Mouse (Mus musculus): ENCODE data around the gene Itpk1.

The Itpk1 gene

DNA sequence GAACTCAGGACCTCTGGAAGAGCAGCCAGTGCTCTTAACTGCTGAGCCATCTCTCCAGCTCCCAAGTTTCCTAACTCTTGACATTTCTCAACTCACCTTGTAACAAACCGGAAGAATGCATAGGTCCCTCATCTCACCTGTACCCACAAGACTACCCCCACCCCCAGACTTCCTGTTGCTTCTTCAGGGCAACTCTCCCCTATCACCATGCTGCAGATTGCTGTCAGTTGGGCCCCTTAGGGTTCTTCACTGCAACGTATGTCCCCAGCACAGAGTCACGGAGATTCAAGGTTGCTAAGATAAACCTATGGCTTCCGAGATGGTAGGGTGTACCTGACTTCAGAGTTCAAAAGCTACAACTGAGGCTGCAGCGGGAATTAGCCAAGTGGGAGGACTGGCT is 77.2 kb downstream of the Itpk1 start:
- DNase-seq (ENCODE audit: low read depth, low spot score), result no peak

DNA sequence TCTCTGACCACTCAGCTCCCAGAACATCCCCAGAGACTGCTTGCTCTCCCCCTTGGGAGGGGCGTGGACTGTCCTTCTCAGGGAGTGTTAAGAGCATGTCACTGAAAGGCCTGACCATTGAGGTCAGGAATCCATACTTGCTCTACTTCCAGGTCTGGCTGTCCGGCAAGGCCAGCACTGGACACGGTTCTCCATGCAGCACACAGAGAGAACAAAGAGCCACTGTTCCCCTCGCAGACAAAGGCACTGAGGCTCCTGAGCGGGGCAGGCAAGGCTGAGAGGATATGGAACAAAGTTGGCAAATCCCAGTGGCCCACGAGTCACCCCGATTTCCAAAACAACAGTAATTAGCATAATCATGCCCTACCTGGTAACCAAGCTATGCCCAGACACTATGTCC is 77.9 kb downstream of the Itpk1 start:
- DNase-seq (ENCODE audit: low read depth, low spot score), result no peak

DNA sequence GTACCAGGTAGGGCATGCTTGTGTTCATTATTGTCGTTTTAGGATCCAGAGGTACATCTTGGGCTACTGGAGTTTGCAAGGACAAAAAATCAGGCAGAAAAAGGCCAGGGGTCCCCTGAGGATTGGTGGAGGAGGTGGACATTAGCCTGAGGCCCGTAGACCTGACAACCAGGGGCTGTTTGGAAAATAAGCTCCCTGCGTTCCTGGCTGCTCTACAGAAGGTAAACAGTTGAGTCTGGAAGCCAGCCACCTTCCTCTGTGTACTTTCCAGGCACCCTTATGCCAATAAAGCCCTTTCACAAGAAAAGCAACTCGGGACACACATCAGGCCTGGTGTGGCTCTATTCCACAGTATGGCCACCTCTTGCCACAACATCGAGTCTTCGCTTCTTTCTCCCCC is 79.0 kb downstream of the Itpk1 start:
- no peak for DNase-seq (ENCODE audit: low read depth, low spot score)

DNA sequence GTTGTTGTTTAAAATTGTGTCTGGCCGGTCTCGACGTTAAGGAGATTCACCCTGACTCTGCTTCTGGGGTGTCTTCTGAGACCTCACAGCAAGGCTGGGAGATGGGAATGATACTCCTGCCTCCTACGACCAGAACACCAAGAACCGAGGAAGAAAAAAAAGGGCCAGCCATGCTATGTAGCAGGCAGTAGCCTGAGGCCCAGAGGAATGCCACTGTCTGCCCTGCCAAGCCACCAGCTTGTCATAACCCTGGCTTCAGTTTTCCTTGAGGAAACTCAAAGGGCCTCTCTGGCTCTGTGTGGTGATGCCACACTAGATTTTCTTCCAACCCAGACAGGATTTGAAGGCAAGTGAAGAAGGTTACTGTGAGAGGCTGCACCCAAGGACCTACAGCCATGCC is 79.6 kb downstream of the Itpk1 start:
- no peak for DNase-seq (ENCODE audit: low read depth, low spot score)

DNA sequence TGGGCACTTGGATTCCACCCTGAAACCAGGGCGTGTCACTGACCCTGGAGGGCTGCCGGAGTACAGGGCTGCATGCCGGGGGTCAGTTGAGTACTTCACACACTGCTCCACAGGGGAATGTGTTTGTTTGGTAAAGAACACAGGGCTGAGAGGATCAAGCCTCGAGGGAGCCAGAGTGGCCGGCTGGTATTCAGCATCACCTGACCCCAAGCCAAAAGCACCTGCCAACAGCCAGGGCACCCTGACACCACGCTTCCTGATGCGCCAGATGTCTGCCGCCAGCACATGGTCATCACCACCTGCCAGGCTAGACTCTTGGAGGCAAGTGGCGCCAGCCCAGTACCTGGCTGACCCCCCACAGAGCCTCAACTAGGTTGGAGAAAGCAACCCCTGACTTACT is 80.9 kb downstream of the Itpk1 start:
- no peak for DNase-seq (ENCODE audit: low read depth, low spot score)

DNA sequence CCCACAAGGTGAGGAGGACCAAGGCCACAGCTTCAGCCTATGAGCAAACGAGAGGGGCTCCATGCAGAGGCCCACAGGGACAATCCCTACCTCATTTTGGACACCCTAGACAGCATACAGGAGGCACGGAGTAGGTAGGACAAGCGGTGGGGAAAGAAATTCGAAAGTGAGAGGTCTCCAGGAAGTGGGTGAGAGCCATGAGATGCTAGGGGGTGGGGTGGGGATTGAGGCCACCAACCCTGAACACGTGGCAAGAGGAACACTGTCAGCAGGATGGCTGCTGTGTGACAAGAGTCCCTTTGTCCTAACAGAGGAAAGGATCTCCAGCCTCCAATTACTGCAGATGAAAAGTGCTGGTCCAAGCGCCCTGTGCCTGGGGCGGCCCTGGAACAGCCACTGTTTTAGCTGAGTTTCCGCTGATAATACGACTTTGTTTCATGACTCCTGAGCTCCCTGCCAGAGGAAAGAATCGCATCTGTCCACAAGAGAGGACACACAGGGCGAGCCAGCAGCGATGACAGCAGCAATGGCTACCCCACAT is 82.4 kb downstream of the Itpk1 start:
- no peak for DNase-seq (ENCODE audit: low read depth, low spot score)

DNA sequence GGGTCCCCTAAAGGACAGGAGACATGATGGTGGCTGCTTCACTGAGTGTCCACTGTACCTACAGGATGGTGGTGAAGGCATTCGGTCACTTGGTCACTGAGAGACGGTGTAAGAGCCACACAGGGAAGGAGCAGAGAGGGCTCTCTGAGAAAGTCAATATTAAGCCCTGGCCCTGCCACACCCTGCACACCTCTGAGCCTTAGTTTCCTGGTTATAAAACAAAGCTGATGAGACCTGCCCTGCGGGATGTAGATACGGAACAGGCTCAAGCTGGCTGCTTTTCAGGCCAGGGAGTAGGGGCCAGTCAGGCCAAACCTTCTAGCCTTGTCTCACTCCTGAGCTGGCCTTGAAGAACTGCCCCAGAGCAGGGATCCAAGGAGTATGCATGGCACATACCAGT is 82.9 kb downstream of the Itpk1 start:
- DNase-seq (ENCODE audit: low read depth, low spot score), result no peak

DNA sequence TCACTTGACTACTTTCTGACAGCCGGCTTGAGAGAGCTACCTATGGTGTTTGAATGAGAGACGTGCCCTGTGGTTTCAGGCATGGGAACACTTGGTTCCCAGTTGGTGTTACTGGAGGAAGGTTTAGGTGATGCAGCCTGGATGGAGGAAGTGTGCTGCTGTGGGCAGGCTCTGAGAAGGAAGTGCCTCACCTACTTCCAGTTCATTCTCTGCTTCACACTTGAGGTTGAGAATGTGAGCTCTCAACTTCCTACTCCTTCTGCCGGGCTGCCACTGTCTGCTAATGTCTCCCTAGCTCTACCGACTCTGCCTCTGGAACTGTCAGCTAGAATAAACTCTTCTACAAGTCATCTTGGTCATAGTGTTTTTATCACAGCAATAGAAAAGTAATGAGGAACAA is 83.5 kb downstream of the Itpk1 start:
- DNase-seq (ENCODE audit: low read depth, low spot score), result no peak

DNA sequence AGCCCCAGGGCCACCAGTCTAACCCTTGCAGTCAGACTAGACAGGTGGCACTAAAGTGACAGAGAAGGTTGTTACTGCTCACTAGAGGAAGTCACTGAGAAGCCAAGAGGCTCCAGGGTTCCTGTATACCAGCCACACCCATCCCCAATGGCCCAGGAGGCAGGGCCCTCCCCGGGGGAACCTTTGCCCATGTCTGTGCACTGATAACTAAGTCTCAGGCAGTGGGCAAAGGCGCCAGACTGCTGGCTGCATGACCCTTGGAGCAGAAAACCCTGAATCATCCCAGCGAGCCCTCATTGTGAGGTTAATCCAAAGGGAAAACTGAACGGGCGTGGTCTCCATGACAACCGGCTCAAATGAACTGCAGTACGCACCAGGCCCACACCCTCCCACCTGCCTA is 84.8 kb downstream of the Itpk1 start:
- peak; percentile 55 for DNase-seq (ENCODE audit: low read depth, low spot score)

DNA sequence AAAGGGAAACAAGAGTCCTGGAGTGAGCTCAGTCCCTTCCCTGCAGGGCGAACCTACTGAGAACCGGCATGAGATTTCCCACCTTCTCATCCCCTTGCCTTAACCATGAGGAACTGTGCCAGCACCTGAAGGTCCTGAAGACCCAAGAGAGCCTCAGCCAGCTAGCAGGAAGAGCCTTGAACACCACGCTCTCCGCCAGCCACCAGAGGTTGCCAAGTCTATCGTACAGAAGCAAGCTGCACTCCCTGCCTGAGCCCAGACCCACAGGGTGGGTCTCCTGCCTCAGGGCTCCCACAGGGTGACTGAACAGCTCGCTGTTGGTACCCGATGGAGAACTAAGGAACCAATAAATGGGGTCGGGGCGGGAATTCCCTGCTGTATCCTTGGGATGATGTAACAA is 86.6 kb downstream of the Itpk1 start:
- DNase-seq (ENCODE audit: low read depth, low spot score), result peak; percentile 41

DNA sequence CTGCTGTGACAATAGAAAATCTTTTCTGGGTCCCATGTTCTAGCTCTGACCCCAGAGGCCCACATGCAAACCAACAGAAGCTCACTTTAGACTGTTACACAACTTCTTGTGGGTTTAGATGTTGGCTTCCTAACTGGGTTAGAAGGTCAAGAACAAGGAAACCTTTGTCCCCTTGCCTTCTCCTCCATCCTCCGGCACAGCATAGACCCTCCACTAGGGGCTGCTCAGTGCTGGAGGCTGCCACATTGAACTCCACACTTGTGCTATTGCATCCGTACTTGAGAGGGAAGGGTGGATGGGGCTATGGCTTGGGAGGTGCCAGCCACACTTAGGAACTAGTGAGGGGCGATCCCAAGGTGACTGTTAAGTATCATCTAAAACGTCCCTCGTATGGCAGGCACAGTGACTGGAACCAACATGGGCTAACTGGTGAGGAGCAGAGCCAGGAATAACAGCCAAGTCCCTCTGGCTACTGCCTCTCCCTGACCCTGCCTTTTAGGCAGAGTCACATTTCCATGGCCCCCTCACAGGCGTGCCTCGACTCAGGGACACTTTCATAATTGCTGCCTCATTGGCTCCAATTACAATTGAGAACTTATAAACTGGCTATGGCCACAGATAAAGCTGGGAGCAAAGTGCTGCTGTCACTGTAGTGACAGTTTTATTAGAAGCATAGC is 87.7 kb downstream of the Itpk1 start:
- DNase-seq (ENCODE audit: low read depth, low spot score), result peak; percentile 39

DNA sequence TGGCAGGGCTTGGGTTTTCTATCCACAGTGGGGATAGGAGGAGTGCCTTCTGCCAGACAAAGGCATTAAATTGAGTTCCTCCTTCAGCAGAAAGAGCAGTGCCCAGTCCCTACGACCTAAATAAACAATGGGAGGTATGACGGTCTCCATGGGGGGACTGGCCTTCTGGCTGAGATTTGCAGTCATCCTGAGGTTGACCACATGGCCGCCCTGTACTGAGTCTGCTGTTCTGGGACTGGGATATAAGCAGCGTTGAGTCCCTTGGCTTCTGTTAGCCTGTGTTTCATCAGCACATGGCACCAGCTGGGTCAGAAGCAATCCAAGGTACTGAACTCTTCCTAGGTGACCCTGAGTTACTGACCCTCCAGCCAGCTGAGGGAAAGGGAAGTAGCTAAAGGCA is 88.5 kb downstream of the Itpk1 start:
- no peak for DNase-seq (ENCODE audit: low read depth, low spot score)

DNA sequence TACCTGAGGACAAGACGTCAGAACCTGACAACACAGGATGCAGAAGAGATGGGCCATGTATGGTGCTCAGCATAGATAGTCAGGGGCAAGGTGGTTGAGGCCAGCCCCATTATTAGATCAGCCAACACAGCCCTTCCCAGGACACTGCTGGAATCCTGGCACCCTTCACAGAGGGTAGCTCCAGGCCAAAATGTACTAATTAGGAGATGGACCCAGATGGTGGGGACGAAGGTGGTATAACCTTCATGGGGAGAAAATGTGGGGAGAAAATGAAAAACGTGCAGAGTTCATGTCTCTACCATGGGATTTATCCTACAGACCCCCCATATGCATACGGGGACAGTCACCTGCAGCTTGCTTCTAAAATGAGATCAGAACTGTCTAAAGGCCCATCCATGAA is 91.3 kb downstream of the Itpk1 start:
- no peak for DNase-seq (ENCODE audit: low read depth, low spot score)

DNA sequence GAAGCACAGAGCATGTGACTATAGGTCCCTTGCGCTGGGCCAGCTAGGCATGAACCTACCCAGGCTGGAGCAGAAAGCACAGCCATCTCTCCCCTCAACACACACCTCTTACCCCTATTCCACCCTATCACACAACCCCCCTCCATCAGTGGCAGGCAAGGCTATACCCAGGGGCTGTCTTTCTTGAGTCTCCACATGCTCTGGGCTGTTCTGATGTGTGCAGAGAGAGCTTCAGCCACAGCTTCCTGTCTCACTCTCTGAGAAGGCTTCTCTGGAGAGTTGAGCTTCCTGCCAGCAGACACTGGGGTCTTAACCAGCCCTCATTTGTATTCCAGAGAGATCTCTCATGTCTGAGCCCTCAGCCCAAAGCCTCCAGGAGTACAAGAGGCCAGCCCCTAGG is 92.3 kb downstream of the Itpk1 start:
- no peak for DNase-seq (ENCODE audit: low read depth, low spot score)

DNA sequence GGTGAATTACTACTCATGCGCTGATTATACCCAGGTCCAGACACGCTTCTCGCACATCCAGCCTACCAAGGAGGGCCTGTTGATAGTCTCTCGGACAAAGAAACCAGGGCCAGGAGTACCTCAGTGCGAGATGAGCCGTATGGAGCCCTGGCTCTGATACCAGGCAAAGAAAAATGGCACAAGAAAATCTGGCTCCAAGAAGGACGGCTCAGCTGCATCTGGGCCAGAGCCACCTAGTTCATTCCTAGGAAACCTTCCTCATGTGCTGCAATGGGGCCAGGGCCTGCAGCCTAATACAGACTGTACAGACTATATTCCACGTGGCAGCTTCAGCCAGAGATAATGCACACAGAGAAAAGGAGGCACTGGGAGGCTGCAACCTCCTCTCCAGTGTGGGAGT is 93.8 kb downstream of the Itpk1 start:
- DNase-seq (ENCODE audit: low read depth, low spot score), result no peak

DNA sequence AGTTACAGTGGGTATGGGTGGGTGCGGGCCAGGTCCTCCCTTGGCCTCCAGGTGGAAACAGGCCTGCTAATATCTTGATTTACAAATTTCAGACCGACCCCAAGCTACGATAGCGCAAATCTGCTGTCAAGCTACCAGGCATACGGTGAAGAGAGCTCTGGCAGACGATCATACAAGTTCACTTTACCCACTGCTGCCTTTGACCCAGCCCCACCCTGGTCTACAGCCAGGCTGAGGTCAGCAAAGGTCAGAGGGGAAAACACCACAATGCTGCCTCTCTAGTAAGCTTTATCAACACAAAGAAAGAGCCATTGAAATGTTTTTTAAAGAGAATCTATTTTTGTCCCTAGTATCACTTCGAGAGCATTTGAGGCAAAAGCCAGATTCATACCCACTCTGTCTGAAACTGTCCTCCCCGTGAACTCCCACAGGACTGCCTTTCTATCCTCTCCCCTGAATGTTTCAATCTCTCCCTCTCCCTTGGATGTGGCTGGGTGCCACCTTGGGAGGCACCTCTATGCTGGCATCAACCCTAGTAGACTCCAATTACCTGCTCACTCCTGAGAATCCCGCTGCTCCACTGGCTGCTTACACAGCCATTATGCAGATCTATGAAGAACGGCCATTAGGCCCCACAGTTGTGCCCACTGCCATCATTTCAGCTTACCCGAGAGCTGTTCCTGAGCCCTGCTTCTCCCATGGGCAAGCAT is 96.8 kb downstream of the Itpk1 start:
- DNase-seq (ENCODE audit: low read depth, low spot score), result no peak

DNA sequence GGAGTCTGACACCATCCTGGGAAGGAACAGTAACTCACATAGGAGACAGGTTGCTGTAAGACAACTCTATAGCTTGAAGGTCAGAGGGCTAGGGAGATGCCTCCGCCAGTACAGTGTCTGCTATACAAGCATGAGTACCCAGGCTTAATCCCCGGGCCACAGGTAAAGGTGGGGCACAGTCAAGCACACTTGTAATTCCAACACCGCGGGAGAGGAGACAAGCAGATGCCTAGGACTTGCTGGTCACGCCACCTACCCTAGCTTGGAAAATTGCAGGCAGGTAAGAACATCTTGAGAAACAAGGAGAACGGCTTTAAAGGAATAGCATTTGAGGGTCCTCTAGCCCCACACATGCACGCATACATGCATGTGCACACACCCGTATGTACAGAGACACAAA is 97.7 kb downstream of the Itpk1 start:
- peak; percentile 30 for DNase-seq (ENCODE audit: low read depth, low spot score)

DNA sequence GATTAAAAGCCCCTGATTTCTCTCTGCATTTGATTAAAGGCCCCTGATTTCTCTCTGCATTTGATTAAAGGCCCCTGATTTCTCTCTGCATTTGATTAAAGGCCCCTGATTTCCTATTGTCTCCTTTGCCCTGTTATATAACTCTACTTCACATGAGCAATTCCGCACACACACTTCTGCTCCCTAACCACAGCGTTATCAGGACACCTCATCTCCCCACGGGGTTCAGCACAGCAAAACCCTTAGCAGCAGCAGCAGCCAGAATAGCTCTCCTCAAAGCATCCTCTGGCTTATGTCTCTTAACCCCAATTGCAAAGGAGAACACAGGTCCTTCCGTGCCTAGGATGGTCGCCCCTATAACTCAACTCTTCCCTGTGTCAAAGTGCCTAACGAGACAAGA is 99.1 kb downstream of the Itpk1 start:
- no peak for DNase-seq (ENCODE audit: low read depth, low spot score)

DNA sequence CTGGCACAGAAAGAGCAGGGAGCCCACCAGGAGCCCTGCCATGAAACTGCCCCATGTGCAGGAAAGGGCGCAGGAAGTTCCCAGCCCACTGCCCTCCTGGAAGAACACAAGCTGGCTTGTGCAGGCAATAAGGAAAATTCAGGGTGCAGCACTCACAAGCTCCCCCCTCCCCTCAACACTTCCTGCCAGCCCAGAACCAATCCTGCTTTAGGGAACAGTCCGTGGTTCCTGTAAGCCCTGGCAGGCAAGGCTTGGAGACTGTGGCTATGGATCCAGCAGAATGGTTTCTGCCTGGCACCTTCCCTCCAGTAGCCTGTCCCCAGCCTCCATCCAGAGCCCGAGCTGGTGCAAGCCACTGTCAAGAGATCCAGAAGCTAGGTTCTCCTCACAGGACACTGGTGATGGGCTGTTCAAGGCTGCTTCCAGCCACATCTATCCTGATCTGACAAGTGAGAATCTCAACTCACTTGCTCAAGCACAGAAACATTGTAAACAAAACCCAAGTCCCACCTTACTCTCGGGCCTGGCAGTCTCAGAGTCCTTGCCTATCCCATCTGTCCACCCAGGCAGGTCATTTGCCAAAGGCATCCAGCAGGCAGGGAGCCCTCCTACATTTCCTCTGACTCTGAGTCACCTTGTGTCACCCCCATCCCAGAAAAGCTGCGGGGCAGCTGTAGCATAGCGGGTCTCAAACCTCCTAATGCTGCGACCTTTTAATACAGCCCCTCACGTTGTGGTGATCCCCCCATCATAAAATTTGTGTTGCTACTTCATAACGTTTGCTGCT is 102.3 kb downstream of the Itpk1 start:
- DNase-seq (ENCODE audit: low read depth, low spot score), result no peak

DNA sequence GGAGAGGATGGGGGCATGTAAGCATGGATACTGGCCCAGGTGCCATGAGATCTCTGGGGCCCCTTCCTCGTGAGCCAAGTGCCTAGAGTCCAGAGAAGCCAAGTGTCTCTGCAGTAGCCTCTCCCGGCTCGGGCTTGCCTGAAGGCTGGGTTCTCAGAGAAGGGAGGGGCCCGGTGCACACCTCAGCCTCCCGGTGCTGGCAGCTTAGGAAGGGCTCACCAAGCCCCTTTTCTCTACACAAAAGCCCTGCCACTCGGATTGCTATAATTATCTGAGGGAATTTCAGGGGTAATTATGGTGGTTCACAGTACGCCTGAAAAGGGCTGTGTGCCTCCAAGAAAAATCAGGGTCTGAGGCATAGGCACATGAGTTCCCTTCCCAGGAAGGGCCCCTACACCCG is 102.9 kb downstream of the Itpk1 start:
- DNase-seq (ENCODE audit: low read depth, low spot score), result no peak

DNA sequence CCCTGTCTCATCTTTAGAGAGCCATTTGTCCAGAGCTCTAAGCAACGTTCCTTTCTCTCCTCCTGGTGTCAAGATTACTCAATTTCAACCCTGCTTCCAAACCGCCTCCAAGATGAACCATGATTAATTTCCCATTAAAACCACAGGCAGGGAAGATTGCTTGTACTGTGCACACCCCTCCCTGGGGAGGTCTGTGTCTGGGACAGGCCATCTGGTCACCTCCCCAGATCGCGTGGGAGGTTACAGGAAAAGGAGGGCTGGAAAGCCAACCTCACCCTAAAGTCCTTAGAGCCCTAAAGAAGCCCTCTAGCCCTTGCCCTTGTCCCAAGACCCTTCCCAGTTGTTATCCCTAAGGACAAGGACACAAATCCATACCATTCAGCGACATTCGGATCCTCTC is 104.4 kb downstream of the Itpk1 start:
- DNase-seq (ENCODE audit: low read depth, low spot score), result no peak

DNA sequence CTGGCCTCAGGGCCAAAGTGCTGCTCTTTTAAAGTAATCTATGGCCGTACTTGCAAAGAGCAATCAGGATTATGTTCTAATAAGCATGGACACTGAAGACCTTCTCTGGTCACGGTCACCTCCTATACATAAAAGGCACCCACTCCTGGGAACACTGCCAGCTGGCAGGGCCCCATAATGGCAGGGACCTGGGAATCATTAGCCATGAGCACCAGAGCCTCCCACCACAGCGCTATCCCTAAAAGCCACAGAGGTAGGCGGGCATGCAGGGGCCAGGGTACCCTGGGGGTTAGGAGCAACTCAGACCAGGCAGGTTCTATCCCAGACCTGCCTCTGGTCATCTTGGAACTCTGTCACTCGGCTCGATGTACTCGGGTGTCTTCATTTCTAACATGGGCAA is 104.9 kb downstream of the Itpk1 start:
- DNase-seq (ENCODE audit: low read depth, low spot score), result no peak

DNA sequence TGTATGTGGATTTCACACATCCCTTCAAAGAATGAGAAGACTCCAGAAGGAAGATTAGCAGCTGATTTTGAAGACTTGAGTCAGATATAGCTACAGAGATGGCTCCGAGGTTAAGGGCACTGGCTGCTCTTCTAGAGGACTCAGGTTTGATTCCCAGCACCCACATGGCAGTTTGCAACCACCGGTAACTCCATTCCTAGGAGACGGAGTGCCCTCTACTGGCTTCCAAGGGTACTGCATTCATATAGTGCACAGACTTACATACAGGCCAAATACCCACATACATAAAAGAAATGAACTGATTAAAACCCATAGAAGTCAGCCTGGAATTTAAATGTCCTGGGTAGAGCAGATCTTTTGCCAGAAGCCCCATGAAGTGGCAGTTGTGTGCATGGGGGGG is 106.2 kb downstream of the Itpk1 start:
- DNase-seq (ENCODE audit: low read depth, low spot score), result peak; percentile 58

Data from ZHBTc4 (cell line).